Mouse (Mus musculus): ENCODE data around the gene Tax1bp3. TPM values are rescaled to one million over a fixed set of nuclear protein-coding genes. Genes with fewer than 3 reads are reported as not detected.
A peak's percentile ranks its signal among the peaks of the same experiment; 100 is the strongest.

The Tax1bp3 gene
- polyA plus RNA-seq, 1 experiment from 2014 or later, result 157 TPM

- no peak overlapping the region for H3K9ac ChIP-seq (ENCODE audit: low read length)
- H3K4me1 ChIP-seq (replicated peaks; ENCODE audit: control insufficient read depth, insufficient read depth, low read length), result no peaks in the 10 kb centered on the region
- H3K4me2 ChIP-seq (ENCODE audit: low read depth, low read length, severe bottlenecking), result no peak overlapping the region
- no peaks in the 10 kb centered on the region for H3K36me3 ChIP-seq (ENCODE audit: control insufficient read depth, insufficient read depth, low read length)
- no peak overlapping the region for H3K27ac ChIP-seq (ENCODE audit: low read depth, low read length)
- ATAC-seq (replicated peaks; ENCODE audit: low FRiP score), result no peak
- H3K27me3 ChIP-seq (ENCODE audit: control insufficient read depth, insufficient read depth, low read length), result no peaks in the 10 kb centered on the region
- DNase-seq (ENCODE audit: low spot score), result no peak
- no peaks in the 10 kb centered on the region for H3K9me3 ChIP-seq (ENCODE audit: control insufficient read depth, low read length)
- 56% methylated on average over 11 of the region's 11 CpGs for WGBS
- H3K4me3 ChIP-seq (ENCODE audit: low read depth, low read length), result no peak overlapping the region
Measured at GRCm38 (mm10) chr11:73146026-73146974, 30.6 kb upstream of the Tax1bp3 start.

- no peak overlapping the region for H3K27ac ChIP-seq (ENCODE audit: low read depth, low read length)
Measured at GRCm38 (mm10) chr11:73146975-73147365, 29.9 kb upstream of the Tax1bp3 start.

GRCm38 (mm10) chr11:73148209-73148608, 28.7 kb upstream of the Tax1bp3 start:
- Histone ChIP-seq H3K27ac (ENCODE audit: low read depth, low read length) (no peak overlapping the region), H3K4me3 (ENCODE audit: low read depth, low read length) (no peak overlapping the region), H3K36me3 (ENCODE audit: control insufficient read depth, insufficient read depth, low read length) (no peaks in the 10 kb centered on the region), H3K9ac (ENCODE audit: low read length) (no peak overlapping the region), H3K4me2 (ENCODE audit: low read depth, low read length, severe bottlenecking) (no peak overlapping the region), H3K4me1 (replicated peaks; ENCODE audit: control insufficient read depth, insufficient read depth, low read length) (no peaks in the 10 kb centered on the region), H3K9me3 (ENCODE audit: control insufficient read depth, low read length) (no peaks in the 10 kb centered on the region), H3K27me3 (ENCODE audit: control insufficient read depth, insufficient read depth, low read length) (no peaks in the 10 kb centered on the region)
- DNase-seq (ENCODE audit: low spot score) (no peak), ATAC-seq (replicated peaks; ENCODE audit: low FRiP score) (no peak)
- WGBS, result 71% methylated on average over 9 of the region's 9 CpGs

More at GRCm38 (mm10) chr11:73146975-73147365, 29.9 kb upstream of the Tax1bp3 start:
- Histone ChIP-seq H3K4me1 (replicated peaks; ENCODE audit: control insufficient read depth, insufficient read depth, low read length) (no peaks in the 10 kb centered on the region), H3K9ac (ENCODE audit: low read length) (no peak overlapping the region), H3K27me3 (ENCODE audit: control insufficient read depth, insufficient read depth, low read length) (no peaks in the 10 kb centered on the region), H3K36me3 (ENCODE audit: control insufficient read depth, insufficient read depth, low read length) (no peaks in the 10 kb centered on the region), H3K9me3 (ENCODE audit: control insufficient read depth, low read length) (no peaks in the 10 kb centered on the region), H3K4me3 (ENCODE audit: low read depth, low read length) (no peak overlapping the region), H3K4me2 (ENCODE audit: low read depth, low read length, severe bottlenecking) (no peak overlapping the region)
- no peak for ATAC-seq (replicated peaks; ENCODE audit: low FRiP score)
- 56% methylated on average over 7 of the region's 7 CpGs for WGBS
- DNase-seq (ENCODE audit: low spot score), result no peak

- 80% methylated on average over 6 of the region's 6 CpGs for WGBS
- no peak overlapping the region for H3K4me2 ChIP-seq (ENCODE audit: low read depth, low read length, severe bottlenecking)
- H3K4me3 ChIP-seq (ENCODE audit: low read depth, low read length), result no peak overlapping the region
- H3K27ac ChIP-seq (ENCODE audit: low read depth, low read length), result no peak overlapping the region
- H3K36me3 ChIP-seq (ENCODE audit: control insufficient read depth, insufficient read depth, low read length), result no peaks in the 10 kb centered on the region
- 0 out of 2 replicates have a peak, but pooled peaks cover 3% of the 10 kb centered on the region for H3K4me1 ChIP-seq (replicated peaks; ENCODE audit: control insufficient read depth, insufficient read depth, low read length)
- no peaks in the 10 kb centered on the region for H3K9me3 ChIP-seq (ENCODE audit: control insufficient read depth, low read length)
- peaks cover 12% of the 10 kb centered on the region for H3K27me3 ChIP-seq (ENCODE audit: control insufficient read depth, insufficient read depth, low read length)
- H3K9ac ChIP-seq (ENCODE audit: low read length), result no peak overlapping the region
- DNase-seq (ENCODE audit: low spot score), result no peak
- no peak for ATAC-seq (replicated peaks; ENCODE audit: low FRiP score)
Measured at GRCm38 (mm10) chr11:73155071-73155470, 21.8 kb upstream of the Tax1bp3 start.

- Histone ChIP-seq H3K36me3 (ENCODE audit: control insufficient read depth, insufficient read depth, low read length) (no peaks in the 10 kb centered on the region), H3K27ac (ENCODE audit: low read depth, low read length) (no peak within 1 kb of the TSS), H3K4me1 (replicated peaks; ENCODE audit: control insufficient read depth, insufficient read depth, low read length) (0 out of 2 replicates have a peak, but pooled peaks cover 3% of the 10 kb centered on the region), H3K4me3 (ENCODE audit: low read depth, low read length) (peak within 1 kb of the TSS; percentile 30), H3K27me3 (ENCODE audit: control insufficient read depth, insufficient read depth, low read length) (peaks cover 15% of the 10 kb centered on the region), H3K9ac (ENCODE audit: low read length) (peak within 1 kb of the TSS; percentile 2; the same call in 1 of the 2 replicates), H3K4me2 (ENCODE audit: low read depth, low read length, severe bottlenecking) (peak within 1 kb of the TSS; percentile 63), H3K9me3 (ENCODE audit: control insufficient read depth, low read length) (no peaks in the 10 kb centered on the region)
- 3% methylated on average over 47 of the region's 49 CpGs for WGBS
- ATAC-seq (replicated peaks; ENCODE audit: low FRiP score) (no peak), DNase-seq (ENCODE audit: low spot score) (peak; percentile 61)
Measured at GRCm38 (mm10) chr11:73159957-73160810, 16.7 kb upstream of the Tax1bp3 start, which contains the start of gene P2rx5. Gene P2rx5, plus strand, starts transcription at chr11:73160421.

GRCm38 (mm10) chr11:73160811-73161200, 16.1 kb upstream of the Tax1bp3 start:
- H3K4me1 ChIP-seq (replicated peaks; ENCODE audit: control insufficient read depth, insufficient read depth, low read length), result 0 out of 2 replicates have a peak, but pooled peaks cover 3% of the 10 kb centered on the region
- H3K4me3 ChIP-seq (ENCODE audit: low read depth, low read length), result peak overlapping the region; percentile 30
- peak overlapping the region; percentile 2; the same call in 1 of the 2 replicates for H3K9ac ChIP-seq (ENCODE audit: low read length)
- no peak for DNase-seq (ENCODE audit: low spot score)
- WGBS, result 26% methylated on average over 6 of the region's 6 CpGs
- no peaks in the 10 kb centered on the region for H3K9me3 ChIP-seq (ENCODE audit: control insufficient read depth, low read length)
- peaks cover 15% of the 10 kb centered on the region for H3K27me3 ChIP-seq (ENCODE audit: control insufficient read depth, insufficient read depth, low read length)
- H3K27ac ChIP-seq (ENCODE audit: low read depth, low read length), result no peak overlapping the region
- H3K4me2 ChIP-seq (ENCODE audit: low read depth, low read length, severe bottlenecking), result peak overlapping the region; percentile 63
- no peaks in the 10 kb centered on the region for H3K36me3 ChIP-seq (ENCODE audit: control insufficient read depth, insufficient read depth, low read length)
- no peak for ATAC-seq (replicated peaks; ENCODE audit: low FRiP score)

GRCm38 (mm10) chr11:73161616-73162015, 15.3 kb upstream of the Tax1bp3 start:
- no peak overlapping the region for H3K9ac ChIP-seq (ENCODE audit: low read length)
- WGBS, result 89% methylated on average over 4 of the region's 4 CpGs
- no peak overlapping the region for H3K4me3 ChIP-seq (ENCODE audit: low read depth, low read length)
- H3K36me3 ChIP-seq (ENCODE audit: control insufficient read depth, insufficient read depth, low read length), result no peaks in the 10 kb centered on the region
- ATAC-seq (replicated peaks; ENCODE audit: low FRiP score) (no peak), DNase-seq (ENCODE audit: low spot score) (no peak)
- H3K9me3 ChIP-seq (ENCODE audit: control insufficient read depth, low read length), result no peaks in the 10 kb centered on the region
- H3K27me3 ChIP-seq (ENCODE audit: control insufficient read depth, insufficient read depth, low read length), result peaks cover 15% of the 10 kb centered on the region
- no peak overlapping the region for H3K4me2 ChIP-seq (ENCODE audit: low read depth, low read length, severe bottlenecking)
- 0 out of 2 replicates have a peak, but pooled peaks cover 3% of the 10 kb centered on the region for H3K4me1 ChIP-seq (replicated peaks; ENCODE audit: control insufficient read depth, insufficient read depth, low read length)
- no peak overlapping the region for H3K27ac ChIP-seq (ENCODE audit: low read depth, low read length)

GRCm38 (mm10) chr11:73162284-73162683, 14.6 kb upstream of the Tax1bp3 start:
- Histone ChIP-seq H3K4me2 (ENCODE audit: low read depth, low read length, severe bottlenecking) (no peak overlapping the region), H3K4me3 (ENCODE audit: low read depth, low read length) (no peak overlapping the region), H3K9me3 (ENCODE audit: control insufficient read depth, low read length) (no peaks in the 10 kb centered on the region), H3K27me3 (ENCODE audit: control insufficient read depth, insufficient read depth, low read length) (peaks cover 15% of the 10 kb centered on the region), H3K9ac (ENCODE audit: low read length) (no peak overlapping the region), H3K27ac (ENCODE audit: low read depth, low read length) (no peak overlapping the region), H3K36me3 (ENCODE audit: control insufficient read depth, insufficient read depth, low read length) (no peaks in the 10 kb centered on the region), H3K4me1 (replicated peaks; ENCODE audit: control insufficient read depth, insufficient read depth, low read length) (0 out of 2 replicates have a peak, but pooled peaks cover 3% of the 10 kb centered on the region)
- WGBS, result 84% methylated on average over 5 of the region's 5 CpGs
- DNase-seq (ENCODE audit: low spot score) (no peak), ATAC-seq (replicated peaks; ENCODE audit: low FRiP score) (no peak)

All from forebrain, embryonic 11.5 days (tissue).